Mouse (Mus musculus) fibroblast of lung, adult 2 months (primary cell): ENCODE results near the gene Zfp866.

Experiments
- DNase-seq: peaks from one replicate; pipeline ENCODE4 v3.0.0-alpha.2; 2011; ENCODE audit warnings: low read depth

The Zfp866 gene

GRCm38 (mm10) chr8:69716403-69717231, 74.4 kb downstream of the Zfp866 start:
- DNase-seq, result peak; percentile 100

- no peak for DNase-seq
Observed at GRCm38 (mm10) chr8:69715366-69715765, 75.6 kb downstream of the Zfp866 start.

DNA sequence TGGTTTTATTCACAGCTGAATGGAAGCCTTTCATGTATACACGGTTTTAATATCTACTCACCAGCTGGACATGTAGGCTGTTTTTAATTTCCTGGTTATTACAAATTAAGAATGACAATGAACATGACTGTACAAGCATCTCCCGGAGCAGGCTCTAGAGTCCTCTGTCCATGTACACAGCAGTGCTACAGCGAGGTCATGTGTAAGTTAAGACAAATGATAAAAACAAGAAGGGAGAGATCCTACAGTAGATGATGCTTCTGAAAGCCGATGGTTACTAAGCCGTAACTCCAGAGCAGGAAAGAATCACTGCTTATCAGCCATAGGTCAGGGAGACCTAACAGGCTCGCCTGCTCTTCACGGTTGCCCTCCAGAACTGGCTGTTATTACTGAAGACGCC, 77.5 kb downstream of the Zfp866 start:
- no peak for DNase-seq
